Mouse (Mus musculus): ENCODE measurements around the gene D630003M21Rik. TPM values are rescaled to one million over a fixed set of nuclear protein-coding genes. Genes with fewer than 3 reads are reported as not detected.

D630003M21Rik gene
- polyA plus RNA-seq, 1 experiment: not detected

GRCm38 (mm10) chr2:158194945-158195640 lies 33.9 kb downstream of the D630003M21Rik start:
- peak; percentile 53 for TF ChIP-seq CTCF (IDR thresholded peaks at IDR 0.05; ENCODE audit: insufficient read depth, low read depth, low read length)
- TF ChIP-seq POLR2A (IDR thresholded peaks at IDR 0.05; ENCODE audit: insufficient read depth, low read depth, low read length): no peak
- WGBS: 32% methylated on average over 10 of the region's 10 CpGs
- Histone ChIP-seq H3K4me3 (ENCODE audit: insufficient read depth, low read depth, low read length) (no peak overlapping the region), H3K27ac (ENCODE audit: insufficient read depth, low read depth, low read length) (no peak overlapping the region), H3K4me1 (ENCODE audit: control insufficient read depth, insufficient read depth, low read length) (peaks cover 27% of the 10 kb centered on the region)

- Histone ChIP-seq H3K4me1 (ENCODE audit: control insufficient read depth, insufficient read depth, low read length) (peaks cover 27% of the 10 kb centered on the region), H3K27ac (ENCODE audit: insufficient read depth, low read depth, low read length) (no peak overlapping the region), H3K4me3 (ENCODE audit: insufficient read depth, low read depth, low read length) (no peak overlapping the region)
- WGBS: 44% methylated on average over 10 of the region's 10 CpGs
- TF ChIP-seq CTCF (IDR thresholded peaks at IDR 0.05; ENCODE audit: insufficient read depth, low read depth, low read length): no peak
- no peak for TF ChIP-seq POLR2A (IDR thresholded peaks at IDR 0.05; ENCODE audit: insufficient read depth, low read depth, low read length)
These were observed 35.2 kb downstream of the D630003M21Rik start for GRCm38 (mm10) chr2:158193611-158194336.

GRCm38 (mm10) chr2:158191098-158191497 lies 37.9 kb downstream of the D630003M21Rik start:
- Histone ChIP-seq H3K4me3 (ENCODE audit: insufficient read depth, low read depth, low read length) (no peak overlapping the region), H3K4me1 (ENCODE audit: control insufficient read depth, insufficient read depth, low read length) (peaks cover 29% of the 10 kb centered on the region), H3K27ac (ENCODE audit: insufficient read depth, low read depth, low read length) (no peak overlapping the region)
- WGBS: 50% methylated on average over 7 of the region's 7 CpGs
- TF ChIP-seq CTCF (IDR thresholded peaks at IDR 0.05; ENCODE audit: insufficient read depth, low read depth, low read length): no peak
- no peak for TF ChIP-seq POLR2A (IDR thresholded peaks at IDR 0.05; ENCODE audit: insufficient read depth, low read depth, low read length)

GRCm38 (mm10) chr2:158189451-158189850 lies 39.6 kb downstream of the D630003M21Rik start:
- H3K27ac ChIP-seq (ENCODE audit: insufficient read depth, low read depth, low read length): no peak overlapping the region

GRCm38 (mm10) chr2:158186206-158186871 lies 42.7 kb downstream of the D630003M21Rik start:
- Histone ChIP-seq H3K4me1 (ENCODE audit: control insufficient read depth, insufficient read depth, low read length) (peaks cover 17% of the 10 kb centered on the region), H3K4me3 (ENCODE audit: insufficient read depth, low read depth, low read length) (no peak overlapping the region), H3K27ac (ENCODE audit: insufficient read depth, low read depth, low read length) (no peak overlapping the region)
- TF ChIP-seq POLR2A (IDR thresholded peaks at IDR 0.05; ENCODE audit: insufficient read depth, low read depth, low read length) (no peak), CTCF (IDR thresholded peaks at IDR 0.05; ENCODE audit: insufficient read depth, low read depth, low read length) (no peak)
- WGBS: 41% methylated on average over 11 of the region's 11 CpGs

More at GRCm38 (mm10) chr2:158189451-158189850, 39.6 kb downstream of the D630003M21Rik start:
- no peak overlapping the region for H3K4me3 ChIP-seq (ENCODE audit: insufficient read depth, low read depth, low read length)
- TF ChIP-seq POLR2A (IDR thresholded peaks at IDR 0.05; ENCODE audit: insufficient read depth, low read depth, low read length) (no peak), CTCF (IDR thresholded peaks at IDR 0.05; ENCODE audit: insufficient read depth, low read depth, low read length) (no peak)
- peaks cover 21% of the 10 kb centered on the region for H3K4me1 ChIP-seq (ENCODE audit: control insufficient read depth, insufficient read depth, low read length)
- WGBS: 81% methylated on average over 11 of the region's 11 CpGs

- H3K4me3 ChIP-seq (ENCODE audit: insufficient read depth, low read depth, low read length): no peak overlapping the region
- peaks cover 23% of the 10 kb centered on the region for H3K4me1 ChIP-seq (ENCODE audit: control insufficient read depth, insufficient read depth, low read length)
- 61% methylated on average over 8 of the region's 8 CpGs for WGBS
- H3K27ac ChIP-seq (ENCODE audit: insufficient read depth, low read depth, low read length): no peak overlapping the region
- TF ChIP-seq CTCF (IDR thresholded peaks at IDR 0.05; ENCODE audit: insufficient read depth, low read depth, low read length): no peak
- no peak for TF ChIP-seq POLR2A (IDR thresholded peaks at IDR 0.05; ENCODE audit: insufficient read depth, low read depth, low read length)
These were observed 45.8 kb downstream of the D630003M21Rik start for GRCm38 (mm10) chr2:158183266-158183665.

- Histone ChIP-seq H3K4me3 (ENCODE audit: insufficient read depth, low read depth, low read length) (no peak overlapping the region), H3K4me1 (ENCODE audit: control insufficient read depth, insufficient read depth, low read length) (peaks cover 26% of the 10 kb centered on the region), H3K27ac (ENCODE audit: insufficient read depth, low read depth, low read length) (no peak overlapping the region)
- TF ChIP-seq CTCF (IDR thresholded peaks at IDR 0.05; ENCODE audit: insufficient read depth, low read depth, low read length) (no peak), POLR2A (IDR thresholded peaks at IDR 0.05; ENCODE audit: insufficient read depth, low read depth, low read length) (no peak)
- 36% methylated on average over 6 of the region's 6 CpGs for WGBS
These were observed 47.1 kb downstream of the D630003M21Rik start for GRCm38 (mm10) chr2:158181932-158182331.

GRCm38 (mm10) chr2:158180797-158181196 lies 48.2 kb downstream of the D630003M21Rik start:
- 54% methylated on average over 9 of the region's 9 CpGs for WGBS
- Histone ChIP-seq H3K27ac (ENCODE audit: insufficient read depth, low read depth, low read length) (no peak overlapping the region), H3K4me1 (ENCODE audit: control insufficient read depth, insufficient read depth, low read length) (peaks cover 29% of the 10 kb centered on the region), H3K4me3 (ENCODE audit: insufficient read depth, low read depth, low read length) (no peak overlapping the region)
- TF ChIP-seq CTCF (IDR thresholded peaks at IDR 0.05; ENCODE audit: insufficient read depth, low read depth, low read length) (peak; percentile 49; the same call in 1 of the 2 replicates), POLR2A (IDR thresholded peaks at IDR 0.05; ENCODE audit: insufficient read depth, low read depth, low read length) (no peak)

All from olfactory bulb, adult 2 months (tissue).